Mouse (Mus musculus) granulocyte monocyte progenitor cell, adult 5-6 weeks (primary cell): Measurements from ENCODE around the gene Cstb. TPM values are rescaled to one million over a fixed set of nuclear protein-coding genes. Genes with fewer than 3 reads are reported as not detected.
"Not testable (repeated sequence)": the region's sequence is repeated elsewhere in the genome, so short reads cannot be mapped to it uniquely, and the experiment has no call there.

Experiments used
- ATAC-seq: replicated peaks from 2 replicates; pipeline ENCODE4 v1.8.0; 2016; ENCODE audit warnings: mild to moderate bottlenecking, moderate TSS enrichment, inconsistent platforms; ENCODE audit not compliant: poor library complexity, severe bottlenecking
- total RNA-seq, 2 experiments: library from RNA; stranded (forward) in 1 of 2; stranded (reverse) in 1 of 2; fragments of 200-712, 200-1000 nt in 1 of 2; fragments of >200 nt in 1 of 2; fragmentation: Nextera tagmentation in 1 of 2; gene quantifications; 2 replicates each; pipeline ENCODE4 v1.2.3; 2014 to 2017

Gene Cstb
- total RNA-seq, 2 experiments from 2014 or later: 43.4 to 118 TPM

GRCm38 (mm10) chr10:78413152-78413520, 12.3 kb upstream of the Cstb start:
- ATAC-seq: peak; percentile 1; the same call in 1 of the 2 replicates

- ATAC-seq: not testable (repeated sequence)
These were observed 10.5 kb upstream of the Cstb start for GRCm38 (mm10) chr10:78414936-78415335.

DNA sequence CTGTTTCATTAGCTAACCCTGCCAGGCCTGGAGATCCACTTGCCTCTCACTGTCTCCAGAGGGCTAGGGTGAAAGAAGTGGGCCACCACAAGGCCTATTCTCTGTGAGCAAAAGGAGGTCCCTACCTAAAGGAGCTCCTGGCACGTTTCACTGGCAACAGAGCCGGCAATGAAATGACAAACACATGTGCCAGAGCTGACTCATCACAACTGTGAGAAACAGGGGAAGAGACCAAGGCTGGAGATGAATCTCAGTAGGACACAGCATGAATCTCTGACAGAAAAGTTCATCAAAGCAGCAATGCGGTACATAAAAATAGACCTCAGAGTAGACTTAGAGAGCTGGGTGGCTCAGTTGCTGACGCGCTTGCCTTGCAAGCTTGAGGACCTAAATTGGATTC, 7.6 kb upstream of the Cstb start:
- ATAC-seq: no peak

DNA sequence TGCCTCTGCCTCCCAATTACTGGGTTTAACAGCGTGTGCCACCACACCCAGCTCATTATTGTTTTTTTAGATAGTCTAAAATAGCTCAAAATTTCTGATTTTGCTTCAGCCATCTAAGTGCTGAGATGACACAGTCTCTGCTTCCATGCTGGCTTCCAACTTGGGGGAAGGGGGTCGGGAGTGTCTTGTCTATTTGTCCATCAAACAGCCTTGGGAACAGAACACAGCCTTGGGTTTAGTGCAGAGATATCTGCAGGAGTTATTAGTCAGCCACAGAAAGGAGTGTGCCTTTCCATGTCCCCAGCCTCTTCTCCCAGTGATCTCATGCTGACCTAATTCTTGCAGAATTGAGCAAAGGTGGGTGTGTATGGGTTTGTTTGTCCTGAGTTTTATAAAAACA, 6.7 kb upstream of the Cstb start:
- no peak for ATAC-seq

DNA sequence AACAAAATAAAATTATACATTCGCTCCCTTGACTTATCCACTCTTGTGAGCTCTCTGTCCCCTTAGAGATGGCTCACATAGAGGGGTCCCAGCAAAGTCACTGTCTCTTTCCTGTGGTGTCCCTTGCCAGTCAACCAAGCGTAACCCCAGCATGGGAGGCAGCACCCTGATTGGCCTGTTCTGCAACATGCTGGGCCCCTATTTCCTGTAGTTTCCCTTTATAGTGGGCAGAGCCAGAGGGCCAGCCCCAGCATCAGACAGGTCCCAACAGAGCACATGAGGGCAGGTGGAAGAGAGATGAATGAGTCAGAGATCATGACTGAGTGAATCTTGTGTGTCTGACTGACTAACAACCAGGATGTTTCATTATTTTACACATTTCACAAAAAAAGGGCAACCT, 4.5 kb upstream of the Cstb start:
- ATAC-seq: no peak

GRCm38 (mm10) chr10:78422614-78423013, 2.9 kb upstream of the Cstb start:
- ATAC-seq: peak; percentile 34

DNA sequence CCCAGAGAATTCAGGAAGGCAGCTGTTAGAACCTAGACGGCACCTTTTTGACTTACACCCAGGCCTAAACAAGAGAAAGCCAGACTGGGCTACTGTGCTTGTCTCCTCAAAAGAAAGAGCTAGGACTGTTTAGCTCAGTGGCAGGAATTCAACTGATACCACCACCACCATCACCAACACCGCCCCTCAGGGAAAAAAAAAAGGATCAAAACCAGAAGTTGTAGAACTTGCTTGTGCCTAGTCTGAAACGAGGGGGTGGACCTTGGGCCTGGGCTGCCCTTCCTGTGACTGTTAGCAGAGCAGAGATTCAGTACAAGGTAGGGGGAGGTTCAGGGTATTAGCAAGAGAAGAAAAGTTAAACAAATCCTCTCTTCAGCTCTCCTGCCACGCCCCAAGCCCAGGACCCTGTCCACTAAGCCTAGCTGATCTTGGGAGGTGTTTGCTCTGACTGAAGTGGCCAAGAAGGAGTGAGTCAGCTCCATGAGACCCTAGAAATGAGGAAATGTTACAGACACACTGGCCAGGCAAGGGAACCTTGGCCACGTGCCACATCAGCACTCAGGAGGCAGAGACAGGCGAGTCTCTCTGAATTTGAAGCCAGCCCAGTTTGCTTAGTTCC, 757 bp downstream of the Cstb start:
- peak; percentile 65 for ATAC-seq

GRCm38 (mm10) chr10:78428070-78428469, 2.6 kb downstream of the Cstb start:
- ATAC-seq: no peak

DNA sequence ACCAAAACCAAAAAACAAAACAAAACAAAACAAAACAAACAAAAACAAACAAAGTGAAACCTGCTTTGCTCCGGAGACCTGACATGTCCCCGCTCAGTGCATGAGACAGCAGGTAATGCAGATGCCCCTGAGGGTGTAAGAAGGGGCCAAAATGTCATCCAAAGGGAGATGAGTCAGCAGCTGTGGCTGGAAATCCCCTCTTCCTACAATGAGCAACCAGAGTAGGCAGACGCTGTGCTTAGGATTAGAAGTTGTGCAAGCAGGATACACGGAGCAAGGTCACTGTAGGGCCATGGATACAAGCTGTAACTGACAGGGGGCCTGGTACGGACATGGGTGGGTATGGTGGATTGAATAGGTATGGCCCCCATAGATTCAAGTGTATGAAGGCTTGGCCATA, 3.7 kb downstream of the Cstb start:
- ATAC-seq: no peak

DNA sequence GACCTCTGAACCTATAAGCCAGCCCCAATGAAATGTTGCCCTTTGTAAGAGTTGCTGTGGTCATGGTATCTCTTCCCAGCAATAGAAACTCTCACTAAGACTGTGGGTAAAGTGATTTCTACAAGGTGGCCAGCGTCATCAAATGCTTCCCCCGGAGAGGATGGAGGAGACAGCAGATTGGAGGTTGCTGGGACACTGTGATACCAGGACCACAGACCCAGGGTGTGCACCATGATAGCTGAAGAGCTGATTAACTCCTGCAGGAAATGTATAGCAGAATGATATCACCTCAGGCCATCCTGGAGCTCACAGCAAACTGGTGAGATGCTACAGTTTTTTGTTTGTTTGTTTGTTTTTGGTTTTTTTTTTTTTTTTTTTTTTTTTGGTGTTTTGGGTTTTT, 4.3 kb downstream of the Cstb start:
- no peak for ATAC-seq

DNA sequence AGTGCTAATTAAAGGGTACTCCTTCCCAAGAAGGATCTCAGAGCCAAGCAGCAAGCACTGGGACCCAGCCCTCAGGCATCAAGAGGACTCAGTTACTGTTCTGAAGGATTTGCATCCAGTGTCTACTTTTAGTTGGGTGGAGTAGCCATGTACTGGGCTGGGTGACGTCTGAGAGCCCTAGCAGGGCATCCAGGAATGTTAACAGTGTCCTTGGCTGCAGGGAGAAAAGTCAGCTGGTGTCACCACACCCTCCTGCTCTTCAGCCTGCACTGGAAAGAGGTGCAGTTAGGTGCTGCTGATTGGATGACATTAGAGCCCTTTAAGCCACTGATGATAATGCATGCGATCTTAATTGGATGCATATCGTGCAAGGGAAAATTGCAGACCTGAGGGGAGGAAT, 7.4 kb downstream of the Cstb start:
- no peak for ATAC-seq

DNA sequence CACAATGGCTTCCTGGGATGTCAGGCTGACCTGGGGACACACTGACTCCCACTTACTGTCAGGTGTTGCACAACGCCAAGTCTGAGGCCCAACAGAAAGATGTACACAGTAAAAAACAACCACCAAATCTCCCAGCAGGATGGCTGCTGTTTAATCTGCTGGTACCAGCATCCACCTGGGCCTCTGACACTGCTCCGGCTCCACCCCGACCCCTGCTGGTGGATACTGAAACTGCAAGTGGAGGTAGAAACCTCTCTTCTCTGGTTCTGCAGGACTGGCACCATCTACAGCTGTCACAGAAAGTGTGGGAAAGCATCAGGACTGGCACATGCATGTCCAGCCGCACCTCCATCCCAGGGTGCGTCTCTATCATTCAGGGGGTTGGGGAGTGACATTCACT, 12.6 kb downstream of the Cstb start:
- ATAC-seq: peak; percentile 54

DNA sequence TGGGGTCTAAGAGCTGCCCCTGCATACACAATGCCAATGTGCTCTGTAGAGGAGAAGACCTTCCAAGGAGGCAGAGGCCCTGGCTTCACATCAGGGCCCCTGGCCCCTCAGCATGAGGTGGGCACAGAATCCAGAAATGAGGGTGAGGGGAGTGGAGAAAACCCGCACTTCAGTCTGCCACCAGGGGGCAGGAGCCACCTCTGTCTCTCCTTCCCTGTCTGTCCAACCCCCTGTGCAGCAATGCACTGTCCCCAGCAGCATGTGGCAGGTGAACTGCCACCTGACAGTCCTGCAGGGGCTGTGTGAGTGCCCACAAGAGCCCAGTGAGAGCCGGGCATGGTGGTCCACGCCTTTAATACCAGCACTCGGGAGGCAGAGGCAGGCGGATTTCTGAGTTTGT, 14.1 kb downstream of the Cstb start:
- peak; percentile 24; the same call in 1 of the 2 replicates for ATAC-seq

DNA sequence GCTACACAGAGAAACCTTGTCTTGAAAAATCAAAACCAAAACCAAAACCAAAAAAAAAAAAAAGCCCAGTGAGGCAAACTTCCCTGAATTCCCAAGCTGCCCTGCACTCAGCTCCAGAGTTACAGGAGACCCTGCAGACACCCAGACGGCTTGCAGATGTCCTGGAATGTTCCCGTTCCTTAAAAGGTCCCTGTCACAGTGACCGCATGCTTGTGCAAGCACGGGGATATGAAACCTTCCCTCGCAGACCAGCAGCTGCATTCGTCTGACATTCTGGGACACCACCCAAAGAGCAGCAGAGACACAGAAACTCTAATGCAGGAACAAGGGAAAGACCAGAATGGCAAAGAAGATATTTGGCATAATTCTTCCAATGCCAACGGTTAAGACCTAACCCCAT, 14.5 kb downstream of the Cstb start:
- ATAC-seq: peak; percentile 72

- ATAC-seq: peak; percentile 43
These were observed 15.3 kb downstream of the Cstb start for GRCm38 (mm10) chr10:78440812-78441211.

- ATAC-seq: no peak
These were observed 16.1 kb downstream of the Cstb start for GRCm38 (mm10) chr10:78441606-78442005.

GRCm38 (mm10) chr10:78442292-78442691, 16.8 kb downstream of the Cstb start:
- no peak for ATAC-seq

DNA sequence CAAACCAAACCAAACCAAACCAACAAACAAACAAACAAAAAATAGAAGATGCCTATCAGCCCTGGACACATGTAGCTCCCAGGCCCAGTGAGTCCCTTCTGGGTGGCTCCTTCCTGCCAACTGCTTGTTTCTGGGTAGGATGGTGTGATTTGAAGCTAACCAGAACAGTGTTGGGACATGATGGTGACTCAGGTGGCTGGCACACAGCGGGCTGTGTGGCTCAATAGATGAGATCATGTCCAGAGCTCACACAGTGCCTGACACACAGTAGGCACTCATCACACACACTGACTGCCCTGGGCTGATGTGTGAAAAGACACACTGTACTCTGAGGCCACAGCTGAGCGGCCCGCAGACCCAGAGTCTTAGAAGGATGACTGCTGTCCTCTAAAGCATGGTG, 20.7 kb downstream of the Cstb start:
- no peak for ATAC-seq

- no peak for ATAC-seq
These were observed 21.9 kb downstream of the Cstb start for GRCm38 (mm10) chr10:78447396-78447795.

DNA sequence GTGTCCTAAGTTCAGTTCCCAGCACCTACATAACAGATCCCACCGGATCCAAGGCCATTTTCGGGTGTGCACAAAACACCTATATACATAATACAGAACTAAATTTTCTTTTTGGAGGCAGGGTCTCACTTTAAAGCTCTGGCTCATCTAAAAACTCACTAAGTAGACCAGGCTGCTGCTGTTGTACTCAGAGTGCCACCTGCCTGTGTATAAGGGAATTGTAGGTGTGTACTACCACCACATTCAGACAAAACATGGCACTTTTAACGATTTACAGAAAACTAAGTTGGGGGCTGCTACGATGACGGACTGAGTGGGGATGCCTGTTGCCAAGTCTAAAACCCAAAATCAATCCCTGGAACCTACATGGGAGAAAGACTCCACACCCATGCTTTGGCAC, 25.3 kb downstream of the Cstb start:
- ATAC-seq: no peak

DNA sequence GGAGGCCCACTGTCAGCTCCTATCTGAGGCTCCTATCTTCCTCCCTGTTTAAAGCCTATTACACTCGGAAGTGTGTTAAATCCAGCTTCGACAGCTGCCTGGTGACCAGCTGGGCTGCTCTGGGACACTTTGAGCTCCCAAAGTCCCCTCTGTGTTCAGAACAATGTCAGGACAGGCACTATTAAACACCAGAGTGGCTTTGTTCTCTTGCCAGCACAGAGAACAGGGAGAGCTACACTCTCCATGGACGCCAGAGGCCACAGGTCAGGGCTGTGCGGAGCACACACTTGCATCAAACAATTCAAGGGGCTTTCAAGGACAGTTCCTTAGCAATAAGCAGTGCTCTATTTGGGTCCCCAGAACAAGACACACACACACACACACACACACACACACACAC, 27.2 kb downstream of the Cstb start:
- ATAC-seq: no peak

- no peak for ATAC-seq
These were observed 31.2 kb downstream of the Cstb start for GRCm38 (mm10) chr10:78456696-78457095.
